Mouse (Mus musculus) megakaryocyte, embryonic 14.5 days (primary cell): ENCODE measurements around the gene Pafah1b1.

Experiments
- FLI1 ChIP-seq: IDR thresholded peaks from 2 replicates; pipeline ENCODE4 v1.6.1; 2012; ENCODE audit warnings: low read length, inconsistent platforms, mixed read lengths
- GATA1 ChIP-seq: IDR thresholded peaks from 3 replicates; pipeline ENCODE4 v1.6.1; 2012; ENCODE audit warnings: mixed read lengths, low read length, inconsistent platforms, borderline replicate concordance

- TF ChIP-seq GATA1 (no peak), FLI1 (no peak)
Measured at GRCm38 (mm10) chr11:74637486-74637885, 87.0 kb downstream of the Pafah1b1 start.
